Mouse (Mus musculus) forebrain, embryonic 13.5 days (tissue): ENCODE measurements around the gene Gm49673. TPM values are rescaled to one million over a fixed set of nuclear protein-coding genes. Genes with fewer than 3 reads are reported as not detected.
"Not testable (repeated sequence)": the region's sequence is repeated elsewhere in the genome, so short reads cannot be mapped to it uniquely, and the experiment has no call there.

Source experiments
- ATAC-seq: fragments of 200-750 bp; cut with Nextera tagmentation; 2 replicates; pipeline ENCODE4 v1.8.0; 2017
- H3K27ac ChIP-seq: fragments of 300-500 bp; sonication (generic); 2 replicates; pipeline ENCODE4 v1.5.1; 2015; ENCODE audit warnings: inconsistent platforms, mild to moderate bottlenecking, moderate library complexity
- H3K27me3 ChIP-seq: fragments of 300-500 bp; sonication (generic); 2 replicates; pipeline ENCODE4 v1.6.1; 2015; ENCODE audit warnings: mild to moderate bottlenecking, inconsistent platforms
- H3K36me3 ChIP-seq: fragments of 300-500 bp; sonication (generic); 2 replicates; pipeline ENCODE4 v1.6.1; 2015; ENCODE audit warnings: mild to moderate bottlenecking, inconsistent platforms; ENCODE audit not compliant: poor library complexity, severe bottlenecking
- H3K4me1 ChIP-seq: fragments of 300-500 bp; sonication (generic); 2 replicates; pipeline ENCODE4 v1.6.1; 2015; ENCODE audit warnings: inconsistent platforms
- H3K4me2 ChIP-seq: fragments of 300-500 bp; sonication (generic); 2 replicates; pipeline ENCODE4 v1.6.1; 2015; ENCODE audit warnings: inconsistent platforms, mild to moderate bottlenecking, moderate library complexity
- H3K4me3 ChIP-seq: fragments of 300-500 bp; sonication (generic); 2 replicates; pipeline ENCODE4 v1.5.1; 2015; ENCODE audit warnings: mild to moderate bottlenecking, inconsistent platforms
- H3K9ac ChIP-seq: fragments of 300-500 bp; sonication (generic); 2 replicates; pipeline ENCODE4 v1.6.1; 2015; ENCODE audit warnings: mild to moderate bottlenecking, inconsistent platforms
- H3K9me3 ChIP-seq: fragments of 300-500 bp; sonication (generic); replicated peaks from 2 replicates; pipeline ENCODE4 v1.6.1; 2016; ENCODE audit warnings: inconsistent platforms
- WGBS: fragments of 180-500 bp; shearing (Covaris S2); methylation state at CpG from one replicate; pipeline ENCODE4 v1.1.7; 2015; 5-methylcytosine and 5-hydroxymethylcytosine counted together
- polyA plus RNA-seq: library from polyadenylated mRNA; unstranded; fragments of >200 nt; fragmentation: Nextera tagmentation; extraction: Ambion mirVana; gene quantifications from 2 replicates; pipeline ENCODE4 v1.2.1, GENCODE M21; 2015

Gm49673 gene
- polyA plus RNA-seq, 1 experiment from 2014 or later = not detected

- H3K27ac ChIP-seq = not testable (repeated sequence)
Observed at GRCm38 (mm10) chr17:8124586-8124985, 23.0 kb downstream of the Gm49673 start.

GRCm38 (mm10) chr17:8122974-8123373 is 24.6 kb downstream of the Gm49673 start:
- not testable (repeated sequence) for H3K4me2 ChIP-seq, H3K9ac ChIP-seq, H3K4me1 ChIP-seq, H3K4me3 ChIP-seq, ATAC-seq, H3K9me3 ChIP-seq, H3K36me3 ChIP-seq, H3K27me3 ChIP-seq, H3K27ac ChIP-seq
- no CpG with 5 or more reads among the region's 3 CpGs for WGBS

More at GRCm38 (mm10) chr17:8124586-8124985, 23.0 kb downstream of the Gm49673 start:
- H3K4me1 ChIP-seq, ATAC-seq, H3K4me2 ChIP-seq, H3K27me3 ChIP-seq, H3K9ac ChIP-seq, H3K9me3 ChIP-seq, H3K4me3 ChIP-seq, H3K36me3 ChIP-seq: not testable (repeated sequence)
- WGBS = 83% methylated on average over 1 of the region's 6 CpGs

GRCm38 (mm10) chr17:8116928-8117327 is 30.7 kb downstream of the Gm49673 start:
- H3K9ac ChIP-seq, H3K4me3 ChIP-seq, H3K27ac ChIP-seq, ATAC-seq, H3K9me3 ChIP-seq, H3K36me3 ChIP-seq, H3K27me3 ChIP-seq, H3K4me1 ChIP-seq, H3K4me2 ChIP-seq: not testable (repeated sequence)
- no CpG with 5 or more reads among the region's 6 CpGs for WGBS

GRCm38 (mm10) chr17:8116378-8116777 is 31.2 kb downstream of the Gm49673 start:
- not testable (repeated sequence) for H3K4me1 ChIP-seq, H3K9ac ChIP-seq, H3K4me2 ChIP-seq, H3K9me3 ChIP-seq, H3K27ac ChIP-seq, H3K4me3 ChIP-seq, ATAC-seq, H3K36me3 ChIP-seq, H3K27me3 ChIP-seq
- 79% methylated on average over 8 of the region's 11 CpGs for WGBS

GRCm38 (mm10) chr17:8112199-8112598 is 35.4 kb downstream of the Gm49673 start:
- not testable (repeated sequence) for H3K27ac ChIP-seq, H3K36me3 ChIP-seq, H3K4me2 ChIP-seq, H3K4me3 ChIP-seq, H3K9me3 ChIP-seq, H3K9ac ChIP-seq, ATAC-seq, H3K4me1 ChIP-seq, H3K27me3 ChIP-seq
- WGBS = no CpG with 5 or more reads among the region's 1 CpGs

- H3K36me3 ChIP-seq, H3K27me3 ChIP-seq, H3K9me3 ChIP-seq, H3K4me1 ChIP-seq, H3K27ac ChIP-seq, H3K4me2 ChIP-seq, H3K9ac ChIP-seq, H3K4me3 ChIP-seq: not testable (repeated sequence)
- peak; percentile 82 for ATAC-seq
- 12% methylated on average over 3 of the region's 6 CpGs for WGBS
Observed at GRCm38 (mm10) chr17:8101297-8101609, 46.3 kb downstream of the Gm49673 start.

- WGBS = 4% methylated on average over 9 of the region's 26 CpGs
- not testable (repeated sequence) for H3K36me3 ChIP-seq, H3K4me1 ChIP-seq, H3K4me2 ChIP-seq, H3K27ac ChIP-seq, H3K9me3 ChIP-seq, H3K27me3 ChIP-seq, H3K9ac ChIP-seq, H3K4me3 ChIP-seq
- peak; percentile 85 for ATAC-seq
Observed at GRCm38 (mm10) chr17:8100405-8101296, 46.9 kb downstream of the Gm49673 start.

GRCm38 (mm10) chr17:8096199-8096598 is 51.4 kb downstream of the Gm49673 start:
- not testable (repeated sequence) for H3K9ac ChIP-seq, H3K27me3 ChIP-seq, H3K4me3 ChIP-seq, H3K36me3 ChIP-seq, H3K4me2 ChIP-seq, H3K9me3 ChIP-seq, H3K4me1 ChIP-seq, H3K27ac ChIP-seq, ATAC-seq
- 75% methylated on average over 3 of the region's 5 CpGs for WGBS

GRCm38 (mm10) chr17:8095653-8096052 is 51.9 kb downstream of the Gm49673 start:
- not testable (repeated sequence) for H3K4me3 ChIP-seq, H3K4me2 ChIP-seq, H3K27ac ChIP-seq, H3K27me3 ChIP-seq, ATAC-seq, H3K36me3 ChIP-seq, H3K9ac ChIP-seq, H3K4me1 ChIP-seq, H3K9me3 ChIP-seq
- WGBS = 31% methylated on average over 3 of the region's 5 CpGs

- not testable (repeated sequence) for H3K4me1 ChIP-seq, H3K27me3 ChIP-seq, H3K27ac ChIP-seq, H3K4me2 ChIP-seq, H3K9ac ChIP-seq, H3K36me3 ChIP-seq, H3K4me3 ChIP-seq, H3K9me3 ChIP-seq
- WGBS = 62% methylated on average over 4 of the region's 18 CpGs
- peak; percentile 53; the same call in 1 of the 2 replicates for ATAC-seq
Observed at GRCm38 (mm10) chr17:8092537-8093526, 54.8 kb downstream of the Gm49673 start.

GRCm38 (mm10) chr17:8091320-8091719 is 56.3 kb downstream of the Gm49673 start:
- H3K27ac ChIP-seq, H3K36me3 ChIP-seq, H3K4me2 ChIP-seq, ATAC-seq, H3K9me3 ChIP-seq, H3K9ac ChIP-seq, H3K4me3 ChIP-seq, H3K27me3 ChIP-seq, H3K4me1 ChIP-seq: not testable (repeated sequence)
- 90% methylated on average over 14 of the region's 14 CpGs for WGBS

- H3K9me3 ChIP-seq, H3K27ac ChIP-seq, H3K36me3 ChIP-seq, H3K27me3 ChIP-seq, H3K4me3 ChIP-seq, H3K4me1 ChIP-seq, ATAC-seq, H3K4me2 ChIP-seq, H3K9ac ChIP-seq: not testable (repeated sequence)
- 68% methylated on average over 1 of the region's 2 CpGs for WGBS
Observed at GRCm38 (mm10) chr17:8069847-8070246, 77.7 kb downstream of the Gm49673 start.
